Mouse (Mus musculus) urinary bladder, postnatal 25 days (tissue): Measurements from ENCODE around the gene Cacna1s.

ENCODE experiments used
- DNase-seq: peaks from one replicate; pipeline ENCODE4 v3.0.0; 2022; ENCODE audit warnings: low spot score

Cacna1s gene

GRCm38 (mm10) chr1:136118875-136119274, 66.3 kb downstream of the Cacna1s start:
- no peak for DNase-seq

GRCm38 (mm10) chr1:136119571-136120262, 67.2 kb downstream of the Cacna1s start:
- DNase-seq = no peak

- no peak for DNase-seq
Measured at GRCm38 (mm10) chr1:136120263-136120603, 67.7 kb downstream of the Cacna1s start.

- DNase-seq = no peak
Measured at GRCm38 (mm10) chr1:136120785-136121184, 68.2 kb downstream of the Cacna1s start.

- DNase-seq = no peak
Measured at GRCm38 (mm10) chr1:136122030-136122429, 69.5 kb downstream of the Cacna1s start.

GRCm38 (mm10) chr1:136126159-136126765, 73.7 kb downstream of the Cacna1s start:
- DNase-seq = no peak

GRCm38 (mm10) chr1:136126895-136127294, 74.3 kb downstream of the Cacna1s start:
- DNase-seq = peak; percentile 48

- no peak for DNase-seq
Measured at GRCm38 (mm10) chr1:136127856-136128255, 75.3 kb downstream of the Cacna1s start.

- DNase-seq = no peak
Measured at GRCm38 (mm10) chr1:136128416-136128815, 75.9 kb downstream of the Cacna1s start.

GRCm38 (mm10) chr1:136128944-136129589, 76.5 kb downstream of the Cacna1s start:
- no peak for DNase-seq

- no peak for DNase-seq
Measured at GRCm38 (mm10) chr1:136130107-136130506, 77.6 kb downstream of the Cacna1s start.

- DNase-seq = peak; percentile 69
Measured at GRCm38 (mm10) chr1:136130951-136131558, 78.5 kb downstream of the Cacna1s start, which contains the start of gene Kif21b. TSS of gene Kif21b (plus strand) at chr1:136131389.

GRCm38 (mm10) chr1:136131603-136132291, 79.2 kb downstream of the Cacna1s start:
- no peak for DNase-seq

- no peak for DNase-seq
Measured at GRCm38 (mm10) chr1:136132386-136133201, 80.0 kb downstream of the Cacna1s start.

- no peak for DNase-seq
Measured at GRCm38 (mm10) chr1:136133570-136134240, 81.2 kb downstream of the Cacna1s start.

- DNase-seq = no peak
Measured at GRCm38 (mm10) chr1:136134547-136134946, 82.0 kb downstream of the Cacna1s start.

- DNase-seq = no peak
Measured at GRCm38 (mm10) chr1:136135046-136135445, 82.5 kb downstream of the Cacna1s start.

- DNase-seq = no peak
Measured at GRCm38 (mm10) chr1:136135777-136136444, 83.4 kb downstream of the Cacna1s start.

- no peak for DNase-seq
Measured at GRCm38 (mm10) chr1:136136547-136136946, 84.0 kb downstream of the Cacna1s start.

GRCm38 (mm10) chr1:136137071-136137531, 84.6 kb downstream of the Cacna1s start:
- DNase-seq = no peak
